18 mouse cellular contexts compared by ENCODE assay signal in genomic region chr10:42514125-42514524, GRCm38 (mm10). TPM values are rescaled to one million over a fixed set of nuclear protein-coding genes. Genes with fewer than 3 reads are reported as not detected.
DNase-seq lines count a peak whose midpoint lies in the region; ATAC-seq and TF ChIP-seq lines count a peak whose summit lies in the region.
"Had no signal": no experiment of that assay in that cellular context is flagged by ENCODE, and none has a peak within 500 bp of the region (broad histone marks: within the 10 kb centered on the region; RNA-seq: fewer than 3 reads in every experiment).

No protein-coding gene starts in this region.

- TF ChIP-seq EP300 in liver, postnatal 0 days (IDR thresholded peaks at IDR 0.05; ENCODE audit: low read depth) = no peak

- no peak overlapping the region for H3K4me2 ChIP-seq in midbrain, postnatal 0 days (ENCODE audit: low read depth, low read length, poor library complexity, severe bottlenecking)
- no peak overlapping the region for H3K4me2 ChIP-seq in midbrain, embryonic 13.5 days (replicated peaks)
- H3K4me2 ChIP-seq in liver, postnatal 0 days (ENCODE audit: low read depth, low read length) = no peak overlapping the region
- H3K4me2 ChIP-seq: embryonic facial prominence, embryonic 12.5 days; forebrain, embryonic 15.5 days; heart, embryonic 11.5 days; heart, embryonic 15.5 days; hindbrain, embryonic 13.5 days had no signal

- no peak for ATAC-seq in midbrain, postnatal 0 days (ENCODE audit: low FRiP score)
- no peak for ATAC-seq in midbrain, embryonic 13.5 days
- ATAC-seq in liver, postnatal 0 days = no peak
- ATAC-seq: forebrain, embryonic 15.5 days had no signal

- H3K9ac ChIP-seq in midbrain, postnatal 0 days (replicated peaks; ENCODE audit: low read length, poor library complexity, severe bottlenecking) = no peak overlapping the region
- no peak overlapping the region for H3K9ac ChIP-seq in midbrain, embryonic 13.5 days (replicated peaks)
- H3K9ac ChIP-seq in liver, postnatal 0 days (replicated peaks) = no peak overlapping the region
- H3K9ac ChIP-seq: embryonic facial prominence, embryonic 12.5 days; forebrain, embryonic 15.5 days; heart, embryonic 15.5 days; hindbrain, embryonic 13.5 days had no signal

- no peaks in the 10 kb centered on the region for H3K9me3 ChIP-seq in midbrain, postnatal 0 days (ENCODE audit: low read length)
- H3K9me3 ChIP-seq in midbrain, embryonic 13.5 days = no peaks in the 10 kb centered on the region
- no peaks in the 10 kb centered on the region for H3K9me3 ChIP-seq in liver, postnatal 0 days (ENCODE audit: low read length)
- H3K9me3 ChIP-seq: embryonic facial prominence, embryonic 12.5 days; forebrain, embryonic 15.5 days; heart, embryonic 15.5 days; hindbrain, embryonic 13.5 days had no signal

- no peak overlapping the region for H3K4me3 ChIP-seq in layer of hippocampus, adult 2 months
- no peak overlapping the region for H3K4me3 ChIP-seq in midbrain, postnatal 0 days (ENCODE audit: low read depth, low read length)
- H3K4me3 ChIP-seq in midbrain, embryonic 13.5 days (replicated peaks) = no peak overlapping the region
- no peak overlapping the region for H3K4me3 ChIP-seq in liver, postnatal 0 days (ENCODE audit: low read depth, low read length)
- H3K4me3 ChIP-seq: embryonic facial prominence, embryonic 12.5 days; forebrain, embryonic 15.5 days; heart, embryonic 15.5 days; hindbrain, embryonic 13.5 days had no signal

- no peak overlapping the region for H3K27ac ChIP-seq in layer of hippocampus, adult 2 months
- no peak overlapping the region for H3K27ac ChIP-seq in midbrain, postnatal 0 days (ENCODE audit: low read depth, low read length)
- H3K27ac ChIP-seq in midbrain, embryonic 13.5 days = no peak overlapping the region
- no peak overlapping the region for H3K27ac ChIP-seq in liver, postnatal 0 days (ENCODE audit: low read depth)
- H3K27ac ChIP-seq: embryonic facial prominence, embryonic 12.5 days; forebrain, embryonic 15.5 days; heart, embryonic 15.5 days; hindbrain, embryonic 13.5 days had no signal

- no peak for DNase-seq in layer of hippocampus, adult 2 months (ENCODE audit: low spot score in 2 of 2)
- DNase-seq in layer of hippocampus, postnatal 25 days (ENCODE audit: extremely low spot score in 1 of 2, low spot score in 1 of 2) = no peak
- DNase-seq in midbrain, postnatal 0 days (ENCODE audit: low spot score) = no peak
- DNase-seq in liver, postnatal 0 days = no peak
- DNase-seq in MN1 (ENCODE audit: low spot score) = no peak
- DNase-seq: adrenal gland, postnatal 10 days; cerebellum, adult 11 months; cerebellum, adult 8-10 months; cerebellum, postnatal 25 days; gastrocnemius, postnatal 36 days; heart, adult 11 months; heart, postnatal 14 days had no signal

- H3K27me3 ChIP-seq in midbrain, postnatal 0 days (ENCODE audit: insufficient read depth, low read length) = no peaks in the 10 kb centered on the region
- no peaks in the 10 kb centered on the region for H3K27me3 ChIP-seq in midbrain, embryonic 13.5 days
- H3K27me3 ChIP-seq in liver, postnatal 0 days (ENCODE audit: insufficient read depth, low read length) = no peaks in the 10 kb centered on the region
- H3K27me3 ChIP-seq: embryonic facial prominence, embryonic 12.5 days; forebrain, embryonic 15.5 days; heart, embryonic 15.5 days; hindbrain, embryonic 13.5 days had no signal

- peak; percentile 48 for TF ChIP-seq CTCF in layer of hippocampus, adult 2 months (conservative IDR thresholded peaks at IDR 0.05)
- peak; percentile 10; the same call in 1 of the 2 replicates for TF ChIP-seq CTCF in midbrain, postnatal 0 days (IDR thresholded peaks at IDR 0.05)
- TF ChIP-seq CTCF in liver, postnatal 0 days (IDR thresholded peaks at IDR 0.05; ENCODE audit: low read depth) = peak; percentile 60

- no peaks in the 10 kb centered on the region for H3K36me3 ChIP-seq in midbrain, postnatal 0 days (ENCODE audit: insufficient read depth, low read length)
- H3K36me3 ChIP-seq in midbrain, embryonic 13.5 days = no peaks in the 10 kb centered on the region; the same call in 1 of the 2 replicates
- peaks cover 6% of the 10 kb centered on the region; the same call in 1 of the 2 replicates for H3K36me3 ChIP-seq in liver, postnatal 0 days (replicated peaks; ENCODE audit: insufficient read depth, low read length)
- H3K36me3 ChIP-seq: forebrain, embryonic 15.5 days had no signal

- no peaks in the 10 kb centered on the region for H3K4me1 ChIP-seq in midbrain, postnatal 0 days (ENCODE audit: insufficient read depth, low read length)
- H3K4me1 ChIP-seq in midbrain, embryonic 13.5 days (replicated peaks) = no peaks in the 10 kb centered on the region
- peaks cover 26% of the 10 kb centered on the region for H3K4me1 ChIP-seq in liver, postnatal 0 days (ENCODE audit: insufficient read depth)
- H3K4me1 ChIP-seq: embryonic facial prominence, embryonic 12.5 days; forebrain, embryonic 15.5 days; hindbrain, embryonic 13.5 days had no signal

RNA-seq across cellular contexts. Expression of gene Snx3, which starts 12.3 kb away (rescaled TPM):
- 100 to 1,000 TPM; 188 to 197 TPM for total RNA-seq in layer of hippocampus, adult 2 months (2021)
- total RNA-seq in layer of hippocampus, postnatal 25 days (2021) = 100 to 1,000 TPM; 195 to 223 TPM
- total RNA-seq in midbrain, postnatal 0 days (2014; rRNA removed) = 131 and 149 TPM in 2 replicates
- 339 and 343 TPM in 2 replicates for polyA plus RNA-seq in midbrain, postnatal 0 days (2015; fragmentation: Nextera tagmentation; extraction: Ambion mirVana)
- 220 and 236 TPM in 2 replicates for polyA plus RNA-seq in midbrain, embryonic 13.5 days (2015; fragmentation: Nextera tagmentation; extraction: Ambion mirVana)
- 173 and 176 TPM in 2 replicates for polyA plus RNA-seq in liver, postnatal 0 days (2015; fragmentation: Nextera tagmentation; extraction: Ambion mirVana)

RNA-seq across cellular contexts. Expression of gene Afg1l, which starts 35.8 kb away (rescaled TPM):
- total RNA-seq in layer of hippocampus, adult 2 months (2021) = 10 to 100 TPM; 12.6 to 15.3 TPM
- 10 to 100 TPM; 12.3 to 15.2 TPM for total RNA-seq in layer of hippocampus, postnatal 25 days (2021)
- total RNA-seq in midbrain, postnatal 0 days (2014; rRNA removed) = 7.8 and 8.5 TPM in 2 replicates
- polyA plus RNA-seq in midbrain, postnatal 0 days (2015; fragmentation: Nextera tagmentation; extraction: Ambion mirVana) = 5.8 and 6.6 TPM in 2 replicates
- polyA plus RNA-seq in midbrain, embryonic 13.5 days (2015; fragmentation: Nextera tagmentation; extraction: Ambion mirVana) = 4.6 and 4.8 TPM in 2 replicates
- polyA plus RNA-seq in liver, postnatal 0 days (2015; fragmentation: Nextera tagmentation; extraction: Ambion mirVana) = 2.3 and 2.9 TPM in 2 replicates

Comparison
In these comparisons a context has a peak if more than half of its experiments do, and no peak if none do; other contexts are left out.
1. CTCF ChIP-seq: peak in every context shown above with its lines; median percentile 60 in liver, postnatal 0 days; 48 in layer of hippocampus, adult 2 months; 10 in midbrain, postnatal 0 days.